Mouse (Mus musculus) gastrocnemius, adult 8-10 months (tissue): ENCODE data around the gene Pdik1l. TPM values are rescaled to one million over a fixed set of nuclear protein-coding genes. Genes with fewer than 3 reads are reported as not detected.
"Not testable (repeated sequence)": the region's sequence is repeated elsewhere in the genome, so short reads cannot be mapped to it uniquely, and the experiment has no call there.

Source experiments
- DNase-seq, 2 experiments: peaks; one replicate each; pipeline ENCODE4 v3.0.0; 2022; ENCODE audit warnings: low spot score in 2 of 2
- total RNA-seq, 4 experiments: library from RNA; stranded (reverse); gene quantifications; 2 replicates each; pipeline ENCODE4 v1.2.4; 2022

Pdik1l gene
- total RNA-seq, 4 experiments from 2014 or later: 2.5 to 4.1 (median 3.4) TPM

GRCm38 (mm10) chr4:134299498-134299810, 11.8 kb upstream of the Pdik1l start:
- peak in 1 of 2 experiments; percentile 55 for DNase-seq

GRCm38 (mm10) chr4:134298626-134299497, 11.2 kb upstream of the Pdik1l start:
- DNase-seq: no peak

- no peak for DNase-seq
Measured at GRCm38 (mm10) chr4:134297369-134297768, 9.7 kb upstream of the Pdik1l start.

GRCm38 (mm10) chr4:134296523-134296922, 8.8 kb upstream of the Pdik1l start:
- no peak for DNase-seq

GRCm38 (mm10) chr4:134296096-134296495, 8.4 kb upstream of the Pdik1l start:
- DNase-seq: not testable (repeated sequence)

- DNase-seq: no peak
Measured at GRCm38 (mm10) chr4:134293692-134294163, 6.0 kb upstream of the Pdik1l start.

- no peak for DNase-seq
Measured at GRCm38 (mm10) chr4:134293061-134293691, 5.5 kb upstream of the Pdik1l start.

GRCm38 (mm10) chr4:134292067-134292466, 4.4 kb upstream of the Pdik1l start:
- DNase-seq: peak; percentile 38 to 52

- no peak for DNase-seq
Measured at GRCm38 (mm10) chr4:134288397-134289256, 932 bp upstream of the Pdik1l start.

- DNase-seq: peak; percentile 92 to 93
Measured at GRCm38 (mm10) chr4:134287168-134287564, 529 bp downstream of the Pdik1l start.

GRCm38 (mm10) chr4:134286226-134287167, 1.2 kb downstream of the Pdik1l start:
- DNase-seq: no peak

GRCm38 (mm10) chr4:134284942-134285341, 2.8 kb downstream of the Pdik1l start:
- DNase-seq: no peak

GRCm38 (mm10) chr4:134273417-134274345, 14.0 kb downstream of the Pdik1l start:
- DNase-seq: no peak

- DNase-seq: no peak
Measured at GRCm38 (mm10) chr4:134272731-134273416, 14.8 kb downstream of the Pdik1l start.

GRCm38 (mm10) chr4:134271979-134272378, 15.7 kb downstream of the Pdik1l start:
- no peak for DNase-seq

GRCm38 (mm10) chr4:134269622-134270021, 18.1 kb downstream of the Pdik1l start:
- not testable (repeated sequence) for DNase-seq

- DNase-seq: no peak
Measured at GRCm38 (mm10) chr4:134268102-134268655, 19.5 kb downstream of the Pdik1l start.

GRCm38 (mm10) chr4:134265860-134266585, 21.7 kb downstream of the Pdik1l start:
- DNase-seq: no peak
